Mouse (Mus musculus) bone marrow macrophage, adult 2 months (primary cell): ENCODE measurements around the gene Ap2b1.

Experiments used
- CTCF ChIP-seq: IDR thresholded peaks from 2 replicates; pipeline ENCODE4 v1.5.1; 2012; ENCODE audit warnings: low read depth, mild to moderate bottlenecking, low read length, moderate library complexity
- POLR2A ChIP-seq: IDR thresholded peaks from 2 replicates; pipeline ENCODE4 v1.6.1; 2012; ENCODE audit warnings: mild to moderate bottlenecking, low read depth, low read length, borderline replicate concordance

DNA sequence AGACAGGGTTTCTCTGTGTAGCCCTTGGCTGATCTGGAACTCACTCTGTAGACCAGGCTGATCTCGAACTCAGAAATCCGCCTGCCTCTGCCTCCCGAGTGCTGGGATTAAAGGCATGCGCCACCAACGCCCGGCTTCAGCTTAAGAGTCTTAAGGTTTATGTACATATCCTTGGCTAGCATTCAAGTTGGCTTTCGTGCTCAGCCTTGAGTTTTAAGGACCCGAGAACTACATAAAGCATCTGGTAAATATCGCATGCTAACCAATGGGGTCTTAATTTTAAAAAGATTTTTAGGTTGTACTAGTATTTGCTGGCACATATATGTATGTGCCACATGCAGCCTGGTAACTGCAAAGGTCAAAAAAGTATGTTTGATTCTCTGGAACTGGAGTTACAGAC lies 900 bp downstream of the Ap2b1 start:
- TF ChIP-seq CTCF, result no peak
- TF ChIP-seq POLR2A, result no peak
